Mouse (Mus musculus) kidney, adult 2 months (tissue): Measurements from ENCODE around the gene Hamp2. TPM values are rescaled to one million over a fixed set of nuclear protein-coding genes. Genes with fewer than 3 reads are reported as not detected.

Experiments
- DNase-seq: peaks from one replicate; pipeline ENCODE4 v3.0.0; 2021
- H3K27ac ChIP-seq: fragments of 200-500 bp; 2 replicates; pipeline ENCODE4 v1.5.1; 2012; ENCODE audit warnings: low read depth, low read length, control low read depth, inconsistent platforms; ENCODE audit not compliant: insufficient read depth
- H3K27me3 ChIP-seq: fragments of 200-500 bp; replicated peaks from 2 replicates; pipeline ENCODE4 v1.6.1; 2012; ENCODE audit warnings: mild to moderate bottlenecking, moderate library complexity, low read length, inconsistent platforms; ENCODE audit not compliant: control insufficient read depth, insufficient read depth
- H3K36me3 ChIP-seq: fragments of 200-500 bp; 2 replicates; pipeline ENCODE4 v1.6.1; 2012; ENCODE audit warnings: mild to moderate bottlenecking, moderate library complexity, low read length, inconsistent platforms; ENCODE audit not compliant: control insufficient read depth, insufficient read depth
- H3K4me1 ChIP-seq: fragments of 200-500 bp; 2 replicates; pipeline ENCODE4 v1.6.1; 2011; ENCODE audit warnings: low read length; ENCODE audit not compliant: control insufficient read depth, insufficient read depth
- H3K4me3 ChIP-seq: fragments of 200-500 bp; 2 replicates; pipeline ENCODE4 v1.5.1; 2011; ENCODE audit warnings: mild to moderate bottlenecking, low read depth, low read length, control low read depth; ENCODE audit not compliant: insufficient read depth
- CTCF ChIP-seq: fragments of 200-500 bp; conservative IDR thresholded peaks from 2 replicates; pipeline ENCODE4 v1.5.1; 2011; ENCODE audit warnings: low read depth, mild to moderate bottlenecking, control low read depth, low read length, moderate library complexity, mixed read lengths; ENCODE audit not compliant: insufficient read depth, insufficient read length
- POLR2A ChIP-seq: fragments of 200-500 bp; IDR thresholded peaks from one replicate; pipeline ENCODE4 v1.6.1; 2011; ENCODE audit warnings: low read depth, low read length, control low read depth
- WGBS: fragments of 180-500 bp; shearing (Covaris S2); methylation state at CpG from one replicate; pipeline ENCODE4 v1.1.7; 2018; 5-methylcytosine and 5-hydroxymethylcytosine counted together
- polyA plus RNA-seq: library from polyadenylated mRNA; depleted of rRNA; stranded (reverse); fragments of >200 nt; gene quantifications from 2 replicates; pipeline ENCODE4 v1.2.3, GENCODE M21; 2012

The Hamp2 gene
- polyA plus RNA-seq, 1 experiment: not detected

DNA sequence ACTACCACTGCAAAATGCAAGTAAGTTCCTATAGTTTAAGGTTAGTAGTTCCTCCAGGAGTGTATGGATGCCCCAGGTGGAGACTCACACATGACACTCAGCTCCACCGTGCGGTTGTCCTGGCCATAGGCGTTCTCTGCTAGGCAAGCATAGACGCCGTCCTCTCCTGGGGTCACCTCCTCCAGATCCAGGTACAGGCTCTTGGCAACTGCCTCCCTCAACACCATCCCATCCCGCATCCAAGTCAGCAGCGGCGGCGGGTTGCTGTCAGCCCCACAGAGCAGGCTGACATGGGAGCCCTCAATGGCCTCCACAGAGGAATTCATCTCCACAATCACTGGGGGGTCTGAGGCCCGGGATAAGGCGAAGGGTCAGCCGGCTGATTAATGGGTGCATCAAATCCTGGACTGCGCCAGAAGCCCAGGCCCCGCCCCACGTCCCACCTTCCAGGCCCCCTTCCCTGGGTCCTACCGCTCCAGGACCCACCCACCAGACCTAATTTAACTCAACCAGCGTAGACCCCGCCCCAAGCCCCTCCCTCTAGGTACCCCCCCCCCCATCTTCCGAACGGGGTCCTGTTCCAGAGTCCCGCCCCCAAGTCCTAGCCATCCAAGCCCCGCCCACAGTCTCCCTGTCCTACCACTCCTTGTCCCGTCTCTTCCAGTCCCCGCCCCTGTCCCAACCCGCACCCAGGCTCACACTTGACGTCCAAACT is 16.0 kb downstream of the Hamp2 start:
- no peaks in the 10 kb centered on the region for H3K27me3 ChIP-seq
- peak; percentile 25 for DNase-seq
- 4% methylated on average over 26 of the region's 26 CpGs for WGBS
- TF ChIP-seq CTCF (no peak), POLR2A (no peak)
- H3K4me3 ChIP-seq: peak overlapping the region; percentile 19
- H3K4me1 ChIP-seq: no peaks in the 10 kb centered on the region
- no peak overlapping the region for H3K27ac ChIP-seq
- no peaks in the 10 kb centered on the region for H3K36me3 ChIP-seq

DNA sequence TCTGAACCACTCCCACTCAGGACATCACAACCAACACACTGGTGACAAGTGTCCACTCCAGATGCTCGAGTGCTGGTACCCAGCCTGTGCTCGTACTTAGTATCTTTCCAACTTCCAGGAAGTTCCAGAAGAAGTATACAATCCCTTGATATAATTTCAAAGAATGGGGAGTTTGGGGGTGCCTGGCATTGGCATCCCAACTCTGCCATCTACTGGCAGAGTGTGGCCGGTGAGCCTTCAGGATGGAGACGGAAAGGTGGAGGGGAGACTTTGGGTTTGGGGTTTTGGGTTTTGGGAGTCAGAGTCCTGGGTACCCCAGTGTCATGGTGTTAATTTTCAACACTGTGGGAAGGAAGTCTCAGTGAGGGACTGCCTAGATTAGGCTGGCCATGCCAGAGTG is 20.4 kb downstream of the Hamp2 start:
- H3K27ac ChIP-seq: no peak overlapping the region
- 44% methylated on average over 4 of the region's 4 CpGs for whole genome bisulfite sequencing
- no peaks in the 10 kb centered on the region for H3K4me1 ChIP-seq
- TF ChIP-seq CTCF (peak; percentile 62), POLR2A (no peak)
- no peaks in the 10 kb centered on the region for H3K36me3 ChIP-seq
- no peaks in the 10 kb centered on the region for H3K27me3 ChIP-seq
- H3K4me3 ChIP-seq: no peak overlapping the region
- DNase-seq: no peak

DNA sequence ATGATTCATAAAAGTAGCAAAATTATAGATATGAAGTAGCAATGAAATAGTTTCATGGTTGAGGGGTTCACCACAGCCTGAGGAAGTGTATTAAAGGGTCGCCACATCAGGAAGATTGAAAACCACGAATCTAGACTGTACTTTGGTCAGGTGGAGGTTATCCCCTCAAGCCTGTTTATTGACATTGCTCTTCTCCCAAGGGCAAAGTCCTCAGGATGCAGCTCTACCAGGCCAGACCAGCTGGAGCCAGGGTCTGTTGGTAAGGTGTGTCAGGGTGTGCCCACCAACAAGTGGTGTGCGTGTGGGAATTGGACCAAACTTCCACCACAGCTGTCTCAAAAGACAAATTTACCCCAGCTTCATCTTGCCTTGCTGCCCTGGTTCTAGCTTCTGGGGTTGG is 29.3 kb downstream of the Hamp2 start:
- WGBS: 63% methylated on average over 3 of the region's 3 CpGs
- TF ChIP-seq CTCF (no peak), POLR2A (no peak)
- Histone ChIP-seq H3K27me3 (no peaks in the 10 kb centered on the region), H3K27ac (no peak overlapping the region), H3K4me1 (0 out of 2 replicates have a peak, but pooled peaks cover 3% of the 10 kb centered on the region), H3K4me3 (no peak overlapping the region), H3K36me3 (no peaks in the 10 kb centered on the region)
- no peak for DNase-seq

DNA sequence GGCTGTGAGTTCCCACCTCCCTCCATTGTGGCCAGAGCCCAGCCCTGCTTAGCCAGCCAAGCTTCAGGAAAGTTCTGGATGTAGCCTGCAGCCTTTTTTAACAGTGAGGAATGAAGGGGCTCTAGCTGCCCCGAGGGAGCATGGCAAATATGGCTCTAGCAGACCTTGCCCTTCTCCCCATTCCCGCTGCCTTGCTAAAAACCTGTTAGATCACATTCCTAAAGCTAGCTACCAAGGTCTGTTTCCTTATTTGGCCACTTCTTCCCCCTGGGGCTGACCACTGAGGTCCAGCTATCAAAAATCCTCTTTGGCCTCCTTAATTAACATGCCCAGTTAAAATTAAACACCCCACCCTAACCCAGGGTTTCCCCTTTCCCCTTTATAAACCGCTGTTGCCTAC is 32.0 kb downstream of the Hamp2 start:
- Histone ChIP-seq H3K36me3 (no peaks in the 10 kb centered on the region), H3K27me3 (no peaks in the 10 kb centered on the region), H3K27ac (peak overlapping the region; percentile 79), H3K4me1 (0 out of 2 replicates have a peak, but pooled peaks cover 3% of the 10 kb centered on the region), H3K4me3 (no peak overlapping the region)
- 49% methylated on average over 3 of the region's 3 CpGs for WGBS
- DNase-seq: peak; percentile 42
- TF ChIP-seq POLR2A (no peak), CTCF (no peak)

DNA sequence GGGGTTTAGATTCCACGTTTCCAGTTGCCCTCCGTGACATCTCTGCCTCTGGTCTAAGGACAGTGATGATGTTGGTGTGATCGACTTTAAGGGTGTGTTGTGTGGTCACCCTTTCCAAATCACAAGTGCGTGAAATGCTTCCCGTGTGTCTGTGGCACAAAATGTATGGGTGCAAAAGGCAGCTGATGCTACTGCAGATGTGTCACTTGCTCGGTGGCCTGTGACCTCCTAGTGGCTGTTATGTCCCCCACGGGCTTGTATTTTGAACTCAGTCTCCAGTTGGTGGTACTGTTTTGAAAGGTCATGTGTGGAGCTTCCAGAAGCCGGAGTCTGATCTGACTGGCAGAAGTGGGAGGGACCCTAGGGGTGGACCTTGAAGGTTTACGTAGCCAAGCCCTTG is 32.7 kb downstream of the Hamp2 start:
- Histone ChIP-seq H3K27me3 (no peaks in the 10 kb centered on the region), H3K36me3 (no peaks in the 10 kb centered on the region), H3K4me1 (0 out of 2 replicates have a peak, but pooled peaks cover 3% of the 10 kb centered on the region), H3K27ac (no peak overlapping the region), H3K4me3 (no peak overlapping the region)
- WGBS: 68% methylated on average over 9 of the region's 9 CpGs
- no peak for DNase-seq
- TF ChIP-seq CTCF (no peak), POLR2A (no peak)

DNA sequence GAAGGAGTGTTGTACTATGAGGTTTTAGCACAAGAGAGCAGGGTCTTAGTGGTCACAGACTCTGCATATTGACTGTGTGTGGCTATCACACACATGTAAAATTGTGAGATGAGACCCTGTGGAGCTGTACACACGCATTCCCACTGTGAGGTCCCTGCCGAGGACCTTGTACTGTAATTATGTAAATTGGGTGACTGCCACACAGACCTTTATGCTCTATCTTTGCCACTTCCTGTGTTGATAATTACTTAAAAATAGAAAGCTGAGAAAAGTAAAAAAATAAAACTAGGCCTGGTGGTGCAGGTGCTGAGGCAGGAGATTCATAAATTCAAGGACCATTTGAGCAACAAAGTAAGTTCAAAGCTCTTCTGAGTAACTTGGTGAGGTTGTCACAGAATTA is 33.8 kb downstream of the Hamp2 start:
- H3K4me1 ChIP-seq: 0 out of 2 replicates have a peak, but pooled peaks cover 3% of the 10 kb centered on the region
- WGBS: 22% methylated on average over 2 of the region's 2 CpGs
- TF ChIP-seq CTCF (no peak), POLR2A (no peak)
- H3K27ac ChIP-seq: no peak overlapping the region
- H3K27me3 ChIP-seq: no peaks in the 10 kb centered on the region
- H3K4me3 ChIP-seq: no peak overlapping the region
- no peaks in the 10 kb centered on the region for H3K36me3 ChIP-seq
- no peak for DNase-seq

DNA sequence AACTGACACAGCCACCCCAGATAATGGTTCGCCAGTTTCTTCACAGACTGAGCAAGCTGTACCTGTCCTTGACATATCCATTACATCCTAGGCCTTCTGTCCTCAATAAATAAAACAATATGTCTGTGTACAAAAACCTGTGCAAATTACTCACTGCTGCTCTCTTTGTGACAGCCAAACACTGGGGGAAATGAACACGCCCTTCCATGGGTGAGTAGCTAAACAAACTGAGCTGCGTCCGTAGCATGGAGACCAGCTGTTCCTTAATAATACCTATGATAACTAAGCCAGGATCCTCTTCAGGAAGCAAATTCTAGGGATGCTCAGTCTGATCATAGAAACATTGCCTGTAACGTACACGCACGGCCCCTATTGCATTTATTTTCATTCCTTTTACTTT is 35.7 kb downstream of the Hamp2 start:
- no peaks in the 10 kb centered on the region for H3K27me3 ChIP-seq
- no peak overlapping the region for H3K27ac ChIP-seq
- 74% methylated on average over 7 of the region's 7 CpGs for WGBS
- no peaks in the 10 kb centered on the region for H3K36me3 ChIP-seq
- no peak overlapping the region for H3K4me3 ChIP-seq
- TF ChIP-seq POLR2A (no peak), CTCF (no peak)
- no peak for DNase-seq
- H3K4me1 ChIP-seq: 0 out of 2 replicates have a peak, but pooled peaks cover 3% of the 10 kb centered on the region
